Mouse (Mus musculus): ENCODE results near the gene Rpl24. TPM values are rescaled to one million over a fixed set of nuclear protein-coding genes. Genes with fewer than 3 reads are reported as not detected.
A peak's percentile ranks its signal among the peaks of the same experiment; 100 is the strongest.

Rpl24 gene
- total RNA-seq, 2 experiments from 2014 or later, result 358 to 366 TPM

DNA sequence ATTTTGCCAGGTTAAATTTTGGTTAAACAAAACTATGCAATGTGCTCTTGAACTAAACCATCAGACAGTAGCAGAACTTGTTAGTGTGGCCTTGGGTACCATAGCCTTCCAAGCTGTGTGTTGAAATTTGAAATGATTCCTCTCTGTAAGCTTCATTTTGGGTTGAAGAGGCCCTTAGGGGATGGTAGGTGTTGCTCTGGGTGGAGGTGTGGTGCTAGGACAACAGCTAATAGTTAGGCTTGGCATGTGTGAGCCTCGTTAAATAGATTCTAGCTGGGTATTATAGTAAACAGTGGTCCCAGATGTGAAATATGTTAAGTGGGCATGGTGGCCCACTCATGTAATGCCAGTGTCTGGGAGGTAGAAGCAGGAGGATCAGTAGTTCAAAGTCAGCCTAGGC is 1.1 kb downstream of the Rpl24 start:
- intact Hi-C loops (cut with DNase I), result loop anchor here (5.0 kb wide), 1 partner anchor 35 kb away; the partner anchor contains the start of gene Cep97
- no peak for DNase-seq (ENCODE audit: low spot score in 2 of 2)

DNA sequence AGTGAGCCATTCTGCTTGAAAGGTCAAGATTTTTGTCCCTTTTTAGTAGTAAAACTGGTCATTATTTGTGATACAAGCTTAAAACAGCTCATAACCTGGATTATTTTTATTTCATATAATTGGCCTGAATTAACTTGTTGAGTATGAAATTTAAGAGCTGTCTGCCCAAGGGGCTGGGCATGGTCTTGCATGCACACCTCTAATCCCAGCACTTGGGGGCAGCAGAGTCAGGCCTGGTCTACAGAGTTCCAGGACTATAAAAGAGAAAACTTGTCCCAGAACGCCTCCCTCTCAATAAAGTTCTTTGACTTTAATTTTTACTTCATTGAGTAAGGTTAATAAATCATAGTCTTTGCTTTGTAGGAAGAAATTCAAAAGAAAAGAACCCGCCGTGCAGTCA is 3.1 kb downstream of the Rpl24 start:
- no peak for DNase-seq (ENCODE audit: low spot score in 2 of 2)
- intact Hi-C loops (cut with DNase I), result loop anchor here (5.0 kb wide), 1 partner anchor 37 kb away; the partner anchor contains the start of gene Cep97

GRCm38 (mm10) chr16:55970416-55970815 is 4.3 kb downstream of the Rpl24 start:
- DNase-seq (ENCODE audit: low spot score in 2 of 2), result no peak
- intact Hi-C loops (cut with DNase I), result loop anchor here (5.0 kb wide), 1 partner anchor 148 kb away; no protein-coding TSS in a partner anchor

GRCm38 (mm10) chr16:55971735-55972615 is 5.9 kb downstream of the Rpl24 start:
- intact Hi-C loops (cut with DNase I), result loop anchor here (5.0 kb wide), 1 partner anchor 150 kb away; no protein-coding TSS in a partner anchor
- no peak for DNase-seq (ENCODE audit: low spot score in 2 of 2)

DNA sequence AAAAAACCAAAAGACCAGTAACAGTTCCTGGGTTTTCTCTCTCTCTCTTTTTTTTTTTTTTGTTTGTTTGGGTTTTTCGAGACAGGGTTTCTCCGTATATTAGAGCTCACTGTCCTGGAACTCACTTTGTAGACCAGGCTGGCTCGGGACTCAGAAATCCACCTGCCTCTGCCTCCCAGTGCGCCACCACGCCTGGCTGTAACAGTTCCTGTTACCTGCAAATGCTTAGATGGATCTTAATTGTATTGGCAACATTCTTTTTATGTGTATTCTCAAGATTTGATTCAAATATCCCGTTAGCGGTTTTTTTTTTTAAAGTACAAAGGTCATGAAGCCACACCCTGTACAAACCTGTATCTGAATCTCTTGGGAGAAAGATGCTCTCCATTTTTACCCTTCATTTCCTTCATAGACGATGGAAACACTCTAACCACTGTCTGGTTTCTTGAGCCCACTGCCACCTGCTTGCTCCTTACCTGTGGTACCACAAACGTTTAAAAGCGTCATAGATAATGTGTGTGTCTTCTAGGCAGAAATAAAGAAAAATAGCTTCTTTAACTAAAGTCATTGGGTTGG is 6.6 kb downstream of the Rpl24 start:
- DNase-seq (ENCODE audit: low spot score in 2 of 2), result no peak
- intact Hi-C loops (cut with DNase I), result loop anchor here (5.0 kb wide), 1 partner anchor 150 kb away; no protein-coding TSS in a partner anchor

DNA sequence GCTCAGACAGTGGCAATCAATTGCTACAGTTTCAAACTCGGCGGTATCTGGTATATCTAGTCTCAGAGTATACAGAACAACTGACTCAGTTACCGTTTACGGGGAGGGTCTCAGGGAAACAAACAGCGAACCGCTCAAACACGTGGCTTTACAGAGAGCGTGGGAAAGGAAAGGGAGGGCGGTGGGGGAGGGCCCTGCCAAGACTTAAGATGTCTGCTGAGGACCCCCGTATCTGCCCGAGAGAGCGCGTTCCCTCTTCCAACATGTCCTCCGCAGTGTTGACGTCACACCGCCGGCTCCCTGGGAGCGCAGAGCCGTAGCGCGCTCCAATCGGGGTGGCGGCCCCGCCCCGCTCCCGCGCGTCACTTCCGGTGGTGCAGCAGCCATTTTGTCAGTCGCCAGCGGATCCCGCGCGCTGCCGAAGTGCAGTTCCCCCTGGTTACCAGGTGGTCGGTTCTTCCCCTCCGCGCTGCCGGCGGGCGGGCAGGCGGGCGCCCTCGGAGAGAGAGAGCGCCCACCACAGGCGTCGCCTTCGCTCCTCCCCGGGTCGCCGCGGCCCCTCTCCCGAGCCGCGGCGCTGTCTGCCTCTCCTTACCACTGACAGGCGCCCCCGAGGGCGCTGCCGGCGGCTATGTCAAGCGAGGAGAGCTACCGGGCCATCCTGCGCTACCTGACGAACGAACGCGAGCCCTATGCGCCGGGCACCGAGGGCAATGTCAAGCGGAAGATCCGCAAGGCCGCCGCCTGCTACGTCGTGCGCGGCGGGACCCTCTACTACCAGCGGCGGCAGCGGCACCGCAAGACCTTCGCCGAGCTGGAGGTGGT is 7.6 kb downstream of the Rpl24 start, which contains the start of gene Zbtb11:
TSS of gene Zbtb11 (plus strand) at position 453 of the 825 bp plus-strand sequence.
- DNase-seq (ENCODE audit: low spot score in 2 of 2), result peak; percentile 99
- intact Hi-C loops (cut with DNase I), result loop anchor here (2.0 to 5.0 kb wide), 2 partner anchors 55 to 151 kb away; partner anchors contain the start of gene Pcnp

DNA sequence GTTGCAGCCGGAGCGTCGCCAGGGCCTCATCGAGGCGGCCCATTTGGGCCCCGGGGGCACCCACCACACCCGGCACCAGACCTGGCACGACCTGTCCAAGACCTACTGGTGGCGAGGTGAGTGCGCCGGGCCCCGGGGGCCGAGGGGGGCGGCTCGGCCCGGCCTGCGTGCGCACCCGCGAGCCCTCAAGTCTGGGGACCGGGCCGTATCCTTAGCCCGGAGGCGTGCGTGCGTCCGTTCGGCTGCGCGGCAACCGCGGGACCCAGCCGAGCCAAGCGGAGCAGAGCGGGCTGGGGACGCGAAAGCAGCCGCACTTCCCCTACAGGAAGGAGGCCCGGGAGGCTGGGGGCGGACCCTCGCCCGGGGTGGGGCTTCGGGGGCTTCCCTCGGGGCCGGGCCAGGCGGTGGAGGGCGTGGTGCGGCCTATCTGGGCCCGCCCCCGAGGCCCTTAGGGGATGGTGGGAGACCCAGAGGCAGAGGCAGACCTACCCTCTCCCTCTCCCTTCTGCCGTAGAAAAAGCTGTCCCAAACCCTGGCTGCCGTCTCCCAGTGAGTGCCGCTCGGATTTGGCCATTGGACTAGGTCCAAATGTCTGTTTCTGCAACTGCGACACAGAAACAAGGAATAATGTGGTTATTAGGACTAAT is 8.3 kb downstream of the Rpl24 start:
- intact Hi-C loops (cut with DNase I), result loop anchor here (2.0 to 5.0 kb wide), 2 partner anchors 54 to 152 kb away; partner anchors contain the start of gene Pcnp
- peak; percentile 81 to 84 for DNase-seq (ENCODE audit: low spot score in 2 of 2)

DNA sequence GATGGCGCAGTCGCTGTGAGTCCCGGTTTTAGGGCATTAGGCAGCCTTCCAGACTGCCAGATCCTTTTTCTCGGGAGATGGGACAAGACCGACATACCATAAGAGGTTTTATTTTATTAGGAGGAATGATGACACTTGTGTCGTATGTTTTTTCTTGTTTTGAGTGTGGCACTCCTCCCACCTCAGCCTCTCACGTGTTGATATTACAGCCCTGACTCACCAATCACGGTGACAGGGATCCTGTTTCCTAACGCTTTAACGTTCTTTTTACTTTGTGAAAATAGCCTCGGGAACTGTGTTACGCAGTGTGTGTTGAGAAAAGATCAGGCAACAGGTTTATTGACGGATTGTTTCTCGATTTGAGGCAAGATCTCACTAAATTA is 8.8 kb downstream of the Rpl24 start:
- intact Hi-C loops (cut with DNase I), result loop anchor here (2.0 to 5.0 kb wide), 2 partner anchors 54 to 153 kb away; partner anchors contain the start of gene Pcnp
- DNase-seq (ENCODE audit: low spot score in 2 of 2), result peak in 1 of 2 experiments; percentile 24

- intact Hi-C loops (cut with DNase I), result no loop called here
Observed at GRCm38 (mm10) chr16:55986001-55986400, 19.9 kb downstream of the Rpl24 start.

GRCm38 (mm10) chr16:55990311-55990710 is 24.2 kb downstream of the Rpl24 start:
- intact Hi-C loops (cut with DNase I), result no loop called here
- no peak for DNase-seq (ENCODE audit: low spot score in 2 of 2)

More at GRCm38 (mm10) chr16:55986001-55986400, 19.9 kb downstream of the Rpl24 start:
- DNase-seq (ENCODE audit: low spot score in 2 of 2), result no peak

- no peak for DNase-seq (ENCODE audit: low spot score in 2 of 2)
- intact Hi-C loops (cut with DNase I), result no loop called here
Observed at GRCm38 (mm10) chr16:55994235-55994634, 28.2 kb downstream of the Rpl24 start.

- intact Hi-C loops (cut with DNase I), result no loop called here
- DNase-seq (ENCODE audit: low spot score in 2 of 2), result peak in 1 of 2 experiments; percentile 56
Observed at GRCm38 (mm10) chr16:56006798-56007197, 40.7 kb downstream of the Rpl24 start.

- DNase-seq (ENCODE audit: low spot score in 2 of 2), result no peak
- intact Hi-C loops (cut with DNase I), result no loop called here
Observed at GRCm38 (mm10) chr16:56008862-56009261, 42.8 kb downstream of the Rpl24 start.

DNA sequence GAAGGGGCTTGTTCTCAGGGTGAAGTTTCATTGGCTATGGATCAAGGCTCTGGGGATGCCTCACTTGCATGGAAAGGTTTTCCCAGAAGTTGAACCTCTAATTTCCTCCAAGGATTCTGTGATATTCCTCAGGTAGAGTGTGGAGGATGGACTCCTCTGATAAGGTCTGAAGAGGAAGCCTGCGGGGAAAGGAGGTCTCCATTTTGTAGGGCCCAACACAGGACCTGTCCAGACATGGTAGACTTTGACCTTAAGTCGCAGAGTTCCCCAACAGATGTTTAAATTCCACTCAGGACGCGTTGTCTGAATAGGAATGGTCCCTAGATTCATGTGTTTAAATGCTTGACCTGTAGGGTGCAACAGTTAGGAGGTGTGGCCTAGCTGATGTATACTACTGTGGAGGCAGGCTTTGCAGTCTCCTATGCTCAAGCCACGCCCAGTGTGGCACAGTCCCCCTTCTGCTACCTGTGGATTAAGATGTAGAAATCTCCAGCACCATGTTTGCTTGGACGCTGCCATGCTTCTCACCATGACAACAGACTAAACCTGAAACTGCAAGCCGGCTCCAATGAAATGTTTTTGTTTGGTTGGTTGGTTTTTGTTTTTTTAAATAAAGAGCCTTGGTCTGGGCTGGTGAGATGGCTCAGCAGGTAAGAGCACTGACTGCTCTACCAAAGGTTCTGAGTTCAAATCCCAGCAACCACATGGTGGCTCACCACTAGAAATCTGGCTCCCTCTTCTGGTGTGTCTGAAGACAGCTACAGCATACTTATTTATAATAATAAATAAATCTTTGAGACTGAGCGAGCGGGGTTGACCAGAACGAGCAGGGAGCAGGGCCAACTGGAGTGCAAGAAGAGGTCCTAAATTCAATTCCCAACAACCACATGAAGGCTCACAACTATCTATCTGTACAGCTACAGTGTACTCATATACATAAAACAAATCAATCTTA is 47.0 kb downstream of the Rpl24 start:
- intact Hi-C loops (cut with DNase I), result no loop called here
- DNase-seq (ENCODE audit: low spot score in 2 of 2), result no peak

DNA sequence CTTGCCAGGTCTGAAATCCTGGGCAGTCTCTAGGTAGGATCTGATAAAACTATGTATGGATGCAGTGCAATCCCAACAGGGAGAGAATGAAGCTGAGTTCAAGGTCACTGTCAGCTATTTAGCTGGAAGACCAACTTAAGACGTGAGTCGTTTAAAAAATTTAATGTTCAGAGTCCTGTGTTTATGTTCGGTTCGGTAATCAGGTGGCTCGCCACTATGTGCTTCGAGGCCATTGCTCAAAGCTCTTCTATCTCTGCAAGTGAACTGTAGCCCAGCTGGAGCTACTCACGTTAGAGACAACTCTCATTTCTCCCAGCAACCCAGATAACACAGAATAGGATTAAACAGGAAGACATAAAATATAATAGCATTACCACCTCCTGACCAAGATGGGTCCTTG is 48.0 kb downstream of the Rpl24 start:
- intact Hi-C loops (cut with DNase I), result no loop called here
- DNase-seq (ENCODE audit: low spot score in 2 of 2), result no peak

DNA sequence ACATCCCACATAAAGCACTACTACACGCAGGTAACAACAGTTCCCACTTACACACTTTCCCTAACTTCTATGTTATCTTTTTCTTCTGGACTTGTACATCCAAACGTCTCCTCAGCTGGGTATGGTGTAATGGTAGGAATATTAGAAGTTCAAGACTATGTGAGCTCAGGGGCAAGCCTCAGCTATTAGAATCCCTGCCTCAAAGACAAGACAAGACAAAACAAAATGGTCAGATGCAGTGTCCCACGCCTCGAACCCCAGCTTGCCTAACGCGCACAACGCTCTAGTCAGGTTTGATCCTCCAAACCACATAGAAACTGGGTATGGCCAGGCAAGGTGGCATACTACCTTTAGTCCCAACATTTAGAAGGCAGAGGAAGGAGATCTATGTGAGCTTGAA is 53.6 kb downstream of the Rpl24 start:
- intact Hi-C loops (cut with DNase I), result no loop called here

More for the DNA sequence above, 53.6 kb downstream of the Rpl24 start:
- DNase-seq (ENCODE audit: low spot score in 2 of 2), result no peak
